Mouse (Mus musculus) thymus, postnatal 25 days (tissue): Measurements from ENCODE around the gene Dmrta2.

Source experiments
- DNase-seq: peaks from one replicate; pipeline ENCODE4 v3.0.0; 2022

Gene Dmrta2

DNA sequence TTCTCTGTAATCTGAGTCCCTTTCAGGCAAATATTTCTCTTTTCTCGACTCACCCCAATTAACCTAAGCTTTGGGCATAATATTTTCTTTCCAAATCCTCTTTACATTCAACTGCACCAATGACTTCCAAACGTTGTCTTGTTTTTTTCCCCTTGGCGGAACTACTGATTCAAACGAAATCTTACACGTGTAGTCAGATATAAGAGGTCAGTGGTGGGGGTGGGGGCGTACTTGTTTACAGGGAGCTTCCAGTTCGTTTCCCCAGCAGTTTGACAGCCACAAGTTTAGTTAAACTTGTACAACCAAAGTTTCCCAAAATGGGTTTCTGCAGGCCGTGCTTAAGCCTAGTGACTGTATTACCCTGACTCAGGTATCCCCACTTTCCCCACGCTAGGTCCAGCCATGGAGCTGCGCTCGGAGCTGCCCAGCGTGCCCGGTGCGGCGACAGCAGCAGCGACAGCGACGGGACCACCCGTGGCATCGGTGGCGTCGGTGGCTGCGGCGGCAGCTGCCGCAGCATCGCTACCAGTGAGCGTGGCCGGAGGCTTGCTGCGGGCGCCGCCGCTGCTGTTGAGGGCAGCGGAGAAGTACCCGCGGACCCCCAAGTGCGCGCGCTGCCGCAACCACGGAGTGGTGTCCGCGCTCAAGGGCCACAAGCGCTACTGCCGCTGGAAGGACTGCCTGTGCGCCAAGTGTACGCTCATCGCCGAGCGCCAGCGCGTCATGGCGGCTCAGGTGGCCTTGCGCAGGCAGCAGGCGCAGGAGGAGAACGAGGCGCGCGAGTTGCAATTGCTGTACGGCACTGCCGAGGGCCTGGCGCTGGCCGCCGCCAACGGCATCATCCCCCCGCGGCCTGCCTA lies 1.8 kb downstream of the Dmrta2 start:
- DNase-seq: no peak

DNA sequence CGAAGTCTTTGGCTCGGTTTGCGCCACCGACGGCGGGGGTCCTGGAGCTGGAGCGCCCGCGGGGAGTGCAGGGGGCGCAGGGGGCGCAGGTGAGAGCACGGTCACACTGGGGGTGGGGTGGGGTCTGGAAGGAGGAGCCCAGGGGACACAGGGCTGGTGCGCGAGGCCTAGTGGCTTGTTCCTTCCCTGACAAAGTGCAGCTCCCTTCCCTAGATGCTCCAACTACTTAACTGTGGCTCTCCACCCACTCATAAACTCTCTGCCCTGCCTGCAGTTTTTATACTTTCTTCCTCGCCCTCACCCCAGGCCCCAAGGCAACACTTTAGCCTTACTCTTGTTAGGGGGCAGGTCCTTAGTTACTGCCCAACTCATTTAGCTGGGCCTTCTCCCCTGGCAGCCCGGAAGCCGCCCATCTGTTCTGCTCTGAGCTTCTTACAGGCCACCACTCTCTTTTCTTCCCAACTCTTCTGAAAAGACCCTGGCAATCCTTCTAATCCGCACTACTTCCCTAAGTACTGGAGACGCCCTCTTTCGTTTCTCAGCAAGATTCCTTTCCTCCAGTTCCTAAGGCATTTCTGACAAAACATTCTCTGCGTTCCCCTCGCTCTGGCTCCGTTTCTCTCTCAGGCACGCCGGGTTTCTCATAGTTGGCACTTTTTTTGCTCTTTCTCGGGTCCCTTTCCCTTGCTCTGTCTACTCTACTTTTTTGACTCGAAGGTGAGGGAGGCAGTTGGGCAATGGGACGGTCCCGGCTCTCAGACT lies 2.6 kb downstream of the Dmrta2 start:
- no peak for DNase-seq

DNA sequence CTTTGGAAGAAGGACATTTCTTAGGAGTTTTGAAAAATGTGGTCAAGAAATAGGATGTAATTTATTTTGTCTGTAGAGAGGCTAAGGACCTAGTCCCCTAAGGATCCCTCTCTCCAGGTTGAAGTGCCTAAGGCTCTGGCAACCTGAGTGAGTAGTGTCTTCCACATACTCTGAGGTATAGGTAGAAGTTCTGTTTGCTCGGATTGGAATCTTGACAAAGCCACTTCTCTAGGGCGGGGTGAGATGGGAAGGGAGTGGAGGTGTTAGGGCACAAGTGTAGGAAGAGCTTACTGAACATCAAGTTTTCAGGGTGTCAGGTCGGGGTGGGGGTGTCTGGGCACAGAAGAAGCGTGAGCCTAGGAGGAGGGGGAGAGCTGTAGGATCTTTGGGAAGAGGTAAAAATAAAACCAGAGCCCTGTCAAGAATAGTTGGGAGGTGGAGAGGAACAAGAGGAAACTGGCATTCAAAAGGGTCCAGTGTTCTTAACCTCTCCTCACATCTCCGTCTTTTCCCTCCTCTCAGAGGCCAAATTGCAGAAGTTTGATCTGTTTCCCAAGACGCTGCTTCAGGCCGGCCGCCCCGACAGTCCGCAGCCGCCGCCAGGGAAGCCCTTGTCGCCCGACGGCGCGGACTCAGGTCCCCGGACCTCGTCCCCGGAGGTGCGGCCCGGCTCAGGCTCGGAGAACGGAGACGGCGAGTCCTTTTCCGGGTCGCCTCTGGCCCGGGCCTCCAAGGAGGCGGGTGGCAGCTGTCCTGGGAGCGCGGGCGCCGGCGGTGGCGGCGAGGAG lies 3.4 kb downstream of the Dmrta2 start:
- DNase-seq: no peak

DNA sequence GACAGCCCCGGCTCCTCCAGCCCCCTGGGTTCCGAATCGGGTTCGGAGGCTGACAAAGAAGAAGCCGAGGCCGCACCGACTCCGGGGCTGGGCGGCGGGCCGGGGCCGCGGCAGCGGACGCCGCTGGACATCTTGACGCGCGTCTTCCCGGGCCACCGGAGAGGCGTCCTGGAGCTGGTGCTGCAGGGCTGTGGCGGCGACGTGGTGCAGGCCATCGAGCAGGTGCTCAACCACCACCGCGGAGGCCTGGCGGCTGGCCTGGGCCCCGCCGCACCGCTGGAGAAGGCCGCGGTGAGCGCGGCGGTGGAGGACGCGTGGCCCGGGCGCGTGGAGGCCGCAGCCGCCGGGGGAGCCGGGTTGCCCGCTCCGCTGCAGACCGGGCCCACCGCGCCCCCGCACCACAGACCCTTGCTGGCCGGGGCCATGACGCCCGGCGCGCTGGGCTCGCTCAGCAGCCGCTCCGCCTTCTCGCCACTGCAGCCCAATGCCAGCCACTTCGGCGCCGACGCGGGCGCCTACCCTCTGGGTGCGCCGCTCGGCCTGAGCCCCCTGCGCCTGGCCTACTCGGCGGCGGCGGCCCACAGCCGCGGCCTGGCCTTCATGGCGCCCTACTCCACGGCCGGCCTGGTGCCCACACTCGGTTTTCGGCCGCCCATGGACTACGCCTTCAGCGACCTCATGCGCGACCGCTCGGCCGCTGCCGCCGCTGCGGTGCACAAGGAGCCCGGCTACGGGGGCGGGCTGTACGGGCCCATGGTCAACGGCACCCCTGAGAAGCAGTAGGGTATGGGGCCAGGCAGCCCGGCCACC lies 4.2 kb downstream of the Dmrta2 start:
- no peak for DNase-seq

DNA sequence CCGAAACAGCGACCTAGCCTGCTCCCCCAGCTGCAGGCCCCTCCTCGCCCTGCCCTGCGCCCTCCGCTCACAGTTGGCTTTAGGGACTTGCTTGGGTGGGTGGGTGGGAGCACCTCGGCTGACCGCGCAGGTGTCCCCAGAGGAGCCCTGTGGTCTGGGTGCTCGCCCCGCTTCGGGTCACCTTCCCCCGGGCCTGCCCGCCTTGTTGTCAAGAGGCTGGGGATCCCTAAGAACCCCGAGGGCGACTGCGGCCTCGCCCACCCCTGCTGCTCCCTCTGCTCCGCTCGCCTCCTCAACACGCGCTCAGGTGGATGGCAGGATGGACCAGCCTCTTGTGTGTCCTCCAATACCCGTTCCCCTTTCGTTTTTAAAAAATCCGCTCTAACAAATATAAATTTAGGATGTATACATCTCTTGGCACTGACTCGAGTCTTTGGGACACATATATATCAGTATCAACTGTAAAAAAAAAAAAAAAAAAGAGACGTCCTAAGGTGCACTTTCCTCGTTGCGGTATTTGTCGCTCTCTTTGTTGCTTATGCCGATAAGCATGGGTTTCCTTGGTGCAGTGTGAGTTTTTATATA lies 4.9 kb downstream of the Dmrta2 start:
- no peak for DNase-seq

DNA sequence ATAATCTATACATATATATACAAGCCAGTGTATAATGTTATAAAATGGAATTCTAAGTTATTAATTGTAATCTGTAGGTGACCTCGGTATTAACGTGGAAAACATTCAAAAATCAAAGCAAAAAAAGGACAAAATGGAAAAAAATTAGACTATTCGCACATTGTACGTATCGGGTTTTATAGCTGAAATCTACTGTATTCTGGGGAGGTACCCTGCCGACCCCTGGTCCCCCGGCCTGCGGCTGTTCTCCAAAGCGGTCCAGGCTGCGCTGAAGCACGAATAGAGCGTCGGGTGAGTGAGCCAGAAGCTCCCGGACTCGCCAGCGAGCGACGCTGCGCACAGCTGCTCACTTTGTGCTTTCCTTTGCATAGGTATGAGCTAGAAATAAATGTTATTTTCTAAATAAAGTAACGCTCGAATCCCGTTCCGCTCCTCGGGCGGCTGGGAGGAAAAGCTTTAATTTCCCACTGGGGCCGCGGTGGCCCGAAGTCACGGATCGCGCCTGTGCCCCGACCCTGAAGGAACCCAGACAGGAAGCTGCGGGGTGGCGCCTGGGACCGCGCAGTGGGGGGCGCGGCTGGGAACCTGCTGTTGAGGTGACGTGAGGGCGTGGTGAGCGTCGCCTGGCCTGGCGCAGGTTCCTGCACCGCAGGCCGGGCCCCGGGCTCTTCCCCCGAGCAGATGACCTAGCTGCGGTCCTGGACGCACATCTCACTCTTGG lies 5.6 kb downstream of the Dmrta2 start:
- DNase-seq: no peak

DNA sequence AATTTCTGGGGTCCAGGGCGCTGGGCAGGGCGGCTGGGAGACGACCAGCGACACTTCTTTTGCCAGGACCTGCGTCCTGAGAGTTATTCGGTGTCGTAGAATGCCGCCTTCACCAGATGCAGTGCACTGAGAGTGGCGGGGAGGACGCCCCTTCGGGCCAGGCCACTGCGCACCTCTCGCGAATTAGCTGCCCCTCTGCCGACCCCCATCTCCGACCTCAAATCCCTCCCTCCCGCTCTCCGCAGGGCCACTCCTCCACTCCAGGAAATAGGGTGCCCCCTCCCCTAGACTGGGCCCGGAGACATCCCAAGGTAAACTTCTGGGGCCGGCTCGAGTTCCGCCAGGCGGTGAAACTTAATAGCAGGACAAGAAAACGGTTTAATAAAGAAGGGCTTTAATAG lies 6.2 kb downstream of the Dmrta2 start:
- DNase-seq: no peak

DNA sequence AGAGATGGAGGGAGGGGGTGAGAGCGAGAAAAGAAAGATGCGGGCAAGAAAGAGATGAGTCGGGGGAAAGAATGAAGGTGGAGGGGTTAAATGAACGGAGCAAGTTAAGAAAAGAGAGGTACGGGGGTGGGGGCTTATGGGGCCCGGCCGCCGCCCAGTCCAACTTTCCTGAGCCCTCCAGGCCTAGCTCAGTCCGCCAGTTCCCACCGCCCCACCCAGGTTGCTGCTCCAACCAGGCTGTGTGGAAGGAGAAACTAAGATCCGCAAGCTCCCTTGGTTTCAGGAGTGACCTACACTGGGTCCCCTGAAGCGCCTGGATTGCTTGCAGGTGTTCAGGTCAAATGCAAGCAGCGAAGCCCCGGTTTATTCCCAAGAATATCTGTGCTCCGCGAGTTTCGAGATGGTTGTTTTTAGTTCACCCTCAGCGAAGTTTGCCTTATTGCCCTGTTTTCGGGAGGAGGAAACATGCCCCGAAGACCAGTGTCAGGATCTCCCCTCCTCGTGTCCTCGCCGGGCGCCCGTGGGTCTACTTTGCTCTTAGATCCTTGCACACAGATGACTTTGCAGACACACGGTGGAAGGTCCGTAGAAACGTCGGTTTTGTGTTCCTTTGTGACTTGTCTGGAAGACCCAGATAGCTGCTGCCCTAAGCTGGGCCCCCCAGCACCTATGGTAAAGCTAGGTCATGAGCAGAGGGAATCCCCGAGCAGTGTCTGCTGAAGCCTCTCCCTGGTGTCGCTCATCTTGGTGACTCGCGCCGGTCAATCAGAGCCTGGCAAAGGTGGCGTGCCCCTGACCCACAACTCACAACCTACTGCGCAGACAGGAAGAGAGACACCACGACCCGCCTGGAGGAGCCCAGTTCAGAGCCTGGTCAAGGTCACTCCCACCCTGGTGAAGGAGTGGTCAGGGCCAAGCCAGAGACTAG lies 6.9 kb downstream of the Dmrta2 start:
- DNase-seq: no peak

DNA sequence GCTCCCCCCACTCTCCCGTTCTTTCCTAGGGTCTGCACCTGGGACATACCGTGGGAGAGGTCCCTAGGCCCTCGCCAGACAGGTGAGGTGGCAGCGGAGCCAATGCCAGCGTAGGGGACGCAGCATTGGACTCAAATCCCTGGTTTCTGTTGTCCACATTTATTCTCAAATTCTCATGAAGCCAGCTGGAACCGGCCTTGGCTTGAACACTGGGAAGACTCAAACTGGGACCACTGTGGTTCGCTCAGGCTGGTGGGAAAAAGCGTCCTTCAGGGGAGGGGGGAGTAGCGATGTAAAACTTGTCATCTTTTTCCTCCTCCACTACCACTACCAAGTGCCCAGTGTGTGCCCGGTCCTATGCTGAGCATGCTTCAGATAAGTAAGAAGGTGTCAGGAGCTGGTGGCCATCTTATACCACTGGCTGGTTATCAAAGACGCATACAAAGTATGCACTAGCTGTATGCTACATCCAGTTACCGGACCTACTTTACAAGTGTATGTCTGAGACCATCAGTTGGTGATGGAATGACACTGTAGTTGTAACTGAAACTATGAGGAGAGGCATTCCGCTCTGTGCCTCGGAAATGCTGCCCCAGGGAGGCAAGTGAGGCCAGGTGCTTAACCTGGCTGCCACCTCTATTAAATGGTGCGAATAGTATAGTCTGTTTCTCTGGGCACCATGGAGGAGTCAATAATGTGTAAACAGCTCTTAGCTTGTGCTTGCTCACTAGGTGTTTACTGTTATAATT lies 7.7 kb downstream of the Dmrta2 start:
- DNase-seq: no peak

DNA sequence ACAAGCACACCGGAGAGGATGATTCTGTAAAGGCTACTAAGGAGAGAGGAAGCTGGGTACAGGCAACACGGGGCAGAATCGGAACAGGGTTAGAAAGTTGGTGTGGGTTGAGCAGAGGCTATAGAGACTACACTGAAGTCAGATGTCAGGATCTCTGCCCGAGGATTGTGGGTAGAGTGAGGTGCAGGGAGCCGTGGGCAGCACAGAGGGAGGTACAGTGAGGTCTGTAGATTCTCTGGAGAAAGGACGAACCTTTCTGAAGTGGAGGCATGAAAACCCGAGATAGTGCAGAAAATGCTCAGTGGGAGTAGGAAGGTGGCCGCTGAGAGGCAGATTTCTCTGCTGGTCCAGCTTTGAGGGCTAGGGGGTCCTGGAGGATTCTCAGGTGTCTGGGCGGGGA lies 8.4 kb downstream of the Dmrta2 start:
- no peak for DNase-seq

DNA sequence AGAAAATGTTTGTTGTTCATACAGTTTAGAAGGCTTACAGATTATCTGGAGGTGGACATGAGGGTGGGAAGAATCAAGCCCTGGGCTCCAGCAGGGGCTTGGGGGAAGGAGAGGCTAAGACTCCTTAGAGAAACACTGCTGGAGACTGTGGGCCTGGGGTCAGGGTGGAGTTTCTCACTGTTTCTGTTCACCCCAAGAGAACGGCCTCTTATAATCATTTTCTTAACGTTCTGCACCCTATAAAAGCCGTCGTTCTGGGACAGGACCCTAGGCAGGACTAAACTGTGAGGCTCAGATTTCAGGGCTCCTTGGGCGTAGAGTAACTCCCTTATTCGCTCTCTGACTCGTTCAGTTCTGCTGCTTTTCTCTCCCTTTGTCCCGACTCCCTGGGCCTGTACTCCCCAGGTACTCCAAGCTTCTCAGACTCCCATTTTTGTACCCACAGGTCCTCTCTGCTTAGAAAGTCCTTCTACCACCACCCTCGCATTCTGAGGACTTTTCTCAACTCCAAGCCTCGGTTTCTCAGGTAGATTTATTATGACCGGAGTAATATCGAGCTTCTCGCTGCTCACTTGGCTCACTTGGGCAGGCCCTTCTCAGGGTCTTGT lies 9.0 kb downstream of the Dmrta2 start:
- DNase-seq: no peak

DNA sequence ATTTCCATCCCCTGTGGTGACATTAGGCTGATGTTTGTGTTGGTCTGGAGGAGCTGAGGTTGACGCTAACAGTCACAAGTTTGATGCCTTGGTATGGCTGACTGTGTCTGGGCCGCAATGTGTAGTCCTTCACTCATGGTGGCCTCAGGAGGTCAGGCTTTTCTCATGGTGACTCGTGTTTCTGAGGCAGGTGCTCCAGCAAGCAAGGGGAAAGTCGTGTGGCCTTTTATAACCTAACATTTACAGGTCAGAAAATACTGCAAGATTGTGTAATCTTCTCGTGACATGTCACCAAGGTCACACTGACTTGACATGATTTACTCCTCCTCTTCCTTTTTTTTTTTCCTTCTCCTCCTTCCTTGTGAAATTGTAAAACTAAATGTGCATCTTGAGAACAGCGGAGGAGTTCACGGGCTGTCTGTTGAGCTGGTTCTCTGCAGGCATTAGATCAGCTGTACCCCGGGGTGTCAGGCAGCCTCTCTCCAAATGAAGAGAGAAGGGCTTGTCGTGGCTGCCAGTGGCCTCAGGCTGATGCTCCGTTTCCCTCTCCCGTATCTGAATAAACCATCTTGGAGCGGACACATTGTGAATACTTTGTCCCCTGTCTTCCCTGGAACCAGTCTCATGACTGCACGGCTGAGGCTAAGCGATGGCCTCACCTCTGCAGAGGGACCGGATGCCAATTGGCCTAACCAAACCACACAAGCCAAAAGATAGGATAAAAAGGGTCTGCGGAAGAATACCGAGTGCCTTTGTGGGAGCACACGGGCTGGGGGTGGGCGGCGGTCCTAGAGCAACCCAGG lies 9.9 kb downstream of the Dmrta2 start:
- DNase-seq: no peak

DNA sequence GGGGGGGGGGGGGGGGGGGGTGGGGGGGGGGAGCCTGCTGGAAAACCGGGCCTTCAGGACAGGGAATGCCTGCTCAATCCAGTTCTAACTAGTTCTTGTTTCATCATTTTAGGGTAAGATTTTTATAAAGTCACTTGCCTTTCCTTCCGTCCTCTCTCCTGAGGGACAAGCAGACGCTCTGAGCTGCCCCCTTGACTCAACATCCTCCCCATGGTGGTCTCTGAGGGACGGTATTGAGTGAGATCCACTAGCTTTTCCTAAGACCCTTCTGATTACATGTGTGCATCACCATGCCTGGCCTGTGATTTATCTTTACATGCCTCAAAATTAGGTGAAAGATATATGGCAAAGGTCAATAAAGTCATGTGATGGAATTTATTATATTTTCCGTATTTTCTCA lies 10.6 kb downstream of the Dmrta2 start:
- no peak for DNase-seq

DNA sequence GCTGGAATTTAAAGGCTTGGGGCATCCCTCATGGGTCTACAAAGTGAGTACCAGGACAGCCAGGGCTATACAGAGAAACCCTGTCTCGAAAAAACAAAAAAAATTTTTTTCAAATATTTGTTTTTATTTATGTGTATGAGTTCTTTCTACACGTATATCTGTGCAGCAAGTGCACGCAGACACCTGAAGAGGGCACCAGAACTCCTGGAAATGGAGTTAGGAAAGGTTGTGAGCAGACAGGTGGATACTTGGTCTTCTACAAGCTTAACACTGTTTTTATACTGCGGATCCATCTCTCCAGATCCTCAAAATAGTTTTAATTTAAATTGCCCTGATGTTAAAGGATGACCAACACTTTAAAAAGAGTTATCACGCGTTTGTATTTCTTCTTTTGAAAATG lies 11.4 kb downstream of the Dmrta2 start:
- DNase-seq: no peak

DNA sequence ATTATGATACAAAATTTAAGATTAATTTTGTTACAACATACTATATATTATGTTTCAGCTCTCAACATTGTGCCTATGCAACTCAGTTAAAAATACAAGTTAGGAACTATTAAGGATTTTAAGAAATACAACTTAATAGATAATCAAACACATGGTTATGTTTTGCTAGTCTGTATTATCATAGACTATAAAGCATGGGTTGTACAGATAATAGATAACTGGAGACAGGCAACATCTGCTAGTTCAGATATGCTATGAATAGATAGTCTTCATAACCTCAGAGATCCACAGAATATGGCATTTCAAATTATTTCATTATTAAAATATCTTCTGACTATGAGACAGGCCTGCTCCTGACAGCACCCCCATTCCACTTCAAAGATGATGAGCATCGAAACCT lies 28.2 kb downstream of the Dmrta2 start:
- DNase-seq: no peak

DNA sequence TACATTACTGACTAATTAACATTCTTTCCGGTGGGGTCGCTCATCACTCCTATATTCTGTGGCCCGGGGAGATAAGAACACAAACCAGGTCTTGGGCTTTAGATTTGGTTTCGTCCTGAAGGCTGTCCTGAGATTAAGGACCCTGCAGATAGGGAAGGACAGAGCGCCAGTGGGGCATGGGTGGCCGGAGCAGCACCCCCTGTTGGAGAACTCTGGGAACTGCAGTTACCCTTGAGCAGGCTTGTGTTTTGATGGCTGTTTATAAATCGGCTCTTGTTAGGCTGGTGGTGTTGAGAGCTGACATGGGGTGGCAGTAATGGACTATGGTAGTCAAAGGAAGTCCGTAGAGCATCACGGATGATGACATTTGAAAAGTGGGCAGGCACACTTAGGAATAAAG lies 41.3 kb downstream of the Dmrta2 start:
- DNase-seq: no peak

DNA sequence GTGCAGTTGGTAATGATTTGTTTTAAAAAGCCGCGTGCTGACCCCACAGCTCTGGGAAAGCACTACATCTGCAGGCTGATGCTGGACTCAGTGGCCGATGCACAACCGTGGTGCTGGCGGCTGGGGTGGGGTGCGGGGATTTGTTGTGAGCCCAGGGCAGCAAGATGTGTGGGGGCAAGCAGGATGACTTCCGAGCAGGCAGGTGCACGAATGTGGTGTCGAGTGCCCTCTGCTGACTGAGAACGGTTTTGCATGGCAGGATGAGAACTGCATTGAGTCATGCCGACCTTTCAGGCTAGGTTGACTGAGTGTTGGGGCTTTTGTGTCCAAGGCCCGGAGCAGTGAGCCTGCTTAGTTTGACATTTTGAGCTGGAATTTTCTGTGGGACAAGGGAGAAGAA lies 42.4 kb downstream of the Dmrta2 start:
- DNase-seq: peak; percentile 73

DNA sequence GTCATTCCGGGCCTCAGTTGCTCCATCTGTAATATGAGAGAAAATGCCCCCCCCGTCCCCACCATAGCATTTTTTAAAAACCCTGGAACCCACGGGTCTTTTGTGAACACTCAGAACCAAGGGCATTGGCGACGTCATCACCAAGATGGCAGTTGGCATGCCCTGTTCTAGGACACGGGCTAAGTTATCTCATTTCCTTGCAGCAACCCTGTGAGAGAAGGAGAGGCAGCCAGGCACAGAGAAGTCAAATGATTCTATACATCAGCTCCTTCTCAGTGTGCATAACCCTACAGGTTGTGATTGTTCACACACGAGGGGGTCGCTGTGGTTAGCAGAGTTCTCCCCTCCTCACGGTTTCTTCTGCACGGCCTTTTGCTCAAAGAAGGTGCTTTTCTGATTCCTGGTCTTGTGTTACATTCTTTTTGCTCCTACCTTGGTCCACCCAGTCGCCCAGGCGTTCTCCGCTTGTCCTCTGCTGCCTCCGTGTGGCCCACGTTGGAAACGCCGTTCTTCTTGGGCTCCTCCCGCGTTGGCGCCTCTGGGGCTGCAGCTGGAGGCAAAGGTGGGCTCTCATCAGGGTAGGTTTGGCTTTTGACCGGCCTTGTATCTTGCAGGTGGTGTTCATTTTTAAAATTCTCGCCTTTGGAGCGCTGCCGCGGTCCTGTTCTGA lies 44.2 kb downstream of the Dmrta2 start:
- peak; percentile 72 for DNase-seq
